Mouse (Mus musculus) v-Abl transformed pro-B cells (cell line): Measurements from ENCODE around the gene Jmjd1c.

ENCODE experiments used
- in situ Hi-C, 2 experiments: fragments of 400-800 bp; cut with MboI; formaldehyde crosslinking; loops; one replicate each; pipeline ENCODE4 v1.15.1; 2025; ENCODE audit not compliant: unreplicated experiment in 2 of 2

Gene Jmjd1c

GRCm38 (mm10) chr10:67213720-67214119 lies 117.8 kb downstream of the Jmjd1c start:
- in situ Hi-C loops = no loop called here

GRCm38 (mm10) chr10:67215133-67215532 lies 119.2 kb downstream of the Jmjd1c start:
- in situ Hi-C loops = no loop called here

- in situ Hi-C loops = no loop called here
Measured at GRCm38 (mm10) chr10:67216872-67217271, 120.9 kb downstream of the Jmjd1c start.

GRCm38 (mm10) chr10:67218873-67219565 lies 123.1 kb downstream of the Jmjd1c start:
- in situ Hi-C loops = no loop called here

- in situ Hi-C loops = no loop called here
Measured at GRCm38 (mm10) chr10:67220251-67220650, 124.3 kb downstream of the Jmjd1c start.

GRCm38 (mm10) chr10:67221284-67221683 lies 125.4 kb downstream of the Jmjd1c start:
- in situ Hi-C loops = no loop called here

GRCm38 (mm10) chr10:67223942-67224341 lies 128.0 kb downstream of the Jmjd1c start:
- in situ Hi-C loops = no loop called here

- in situ Hi-C loops = no loop called here
Measured at GRCm38 (mm10) chr10:67225528-67225927, 129.6 kb downstream of the Jmjd1c start.

- in situ Hi-C loops = no loop called here
Measured at GRCm38 (mm10) chr10:67226109-67226508, 130.2 kb downstream of the Jmjd1c start.

- in situ Hi-C loops = no loop called here
Measured at GRCm38 (mm10) chr10:67226543-67226942, 130.6 kb downstream of the Jmjd1c start.

- in situ Hi-C loops = loop anchor here in 1 of 2 experiments (10.0 kb wide), 1 partner anchor 326 kb away; no protein-coding TSS in a partner anchor
Measured at GRCm38 (mm10) chr10:67230439-67230838, 134.5 kb downstream of the Jmjd1c start.

GRCm38 (mm10) chr10:67247145-67247544 lies 151.2 kb downstream of the Jmjd1c start:
- in situ Hi-C loops = no loop called here

GRCm38 (mm10) chr10:67249486-67249885 lies 153.6 kb downstream of the Jmjd1c start:
- in situ Hi-C loops = no loop called here

GRCm38 (mm10) chr10:67250846-67251245 lies 154.9 kb downstream of the Jmjd1c start:
- in situ Hi-C loops = no loop called here

- in situ Hi-C loops = no loop called here
Measured at GRCm38 (mm10) chr10:67252353-67252752, 156.4 kb downstream of the Jmjd1c start.

- in situ Hi-C loops = no loop called here
Measured at GRCm38 (mm10) chr10:67253115-67253514, 157.2 kb downstream of the Jmjd1c start.

- in situ Hi-C loops = loop anchor here in 1 of 2 experiments (5.0 kb wide), 1 partner anchor 42 kb away; no protein-coding TSS in a partner anchor
Measured at GRCm38 (mm10) chr10:67264852-67265251, 168.9 kb downstream of the Jmjd1c start.

GRCm38 (mm10) chr10:67275916-67276315 lies 180.0 kb downstream of the Jmjd1c start:
- in situ Hi-C loops = no loop called here

GRCm38 (mm10) chr10:67281852-67282251 lies 185.9 kb downstream of the Jmjd1c start:
- in situ Hi-C loops = no loop called here

- in situ Hi-C loops = no loop called here
Measured at GRCm38 (mm10) chr10:67282531-67282930, 186.6 kb downstream of the Jmjd1c start.

GRCm38 (mm10) chr10:67283516-67283915 lies 187.6 kb downstream of the Jmjd1c start:
- in situ Hi-C loops = no loop called here

- in situ Hi-C loops = no loop called here
Measured at GRCm38 (mm10) chr10:67284311-67284710, 188.4 kb downstream of the Jmjd1c start.
